Mouse (Mus musculus) cerebellum, adult 11-12 months (tissue): ENCODE data around the gene Txlng.
"Not testable (repeated sequence)": the region's sequence is repeated elsewhere in the genome, so short reads cannot be mapped to it uniquely, and the experiment has no call there.

Source experiments
- DNase-seq: peaks from one replicate; pipeline ENCODE4 v3.0.0; 2022

Gene Txlng

GRCm38 (mm10) chrX:162829203-162829708 lies at the start of gene Txlng:
TSS of gene Txlng (minus strand) at chrX:162829454.
- DNase-seq = peak; percentile 98

- no peak for DNase-seq
Measured at GRCm38 (mm10) chrX:162878236-162878635, 49.0 kb upstream of the Txlng start.

DNA sequence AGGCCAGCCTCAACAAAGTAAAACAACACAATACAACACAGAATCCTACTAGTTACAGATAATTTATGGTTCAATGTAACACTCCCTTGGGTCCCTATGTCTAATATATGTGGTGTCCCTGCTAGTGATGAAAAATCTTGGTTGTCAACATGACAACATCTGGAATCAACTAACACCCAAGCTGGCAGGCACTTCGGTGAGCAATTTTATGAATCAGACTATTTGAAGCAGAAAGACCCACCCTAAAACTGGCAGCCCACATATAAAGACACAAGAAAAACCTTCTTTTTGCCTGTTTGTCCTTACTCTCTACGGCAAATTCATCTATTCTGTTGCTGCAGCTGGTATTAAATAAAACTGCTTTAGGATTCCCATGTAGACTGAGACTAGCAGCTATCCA lies 44.5 kb upstream of the Txlng start:
- no peak for DNase-seq

- no peak for DNase-seq
Measured at GRCm38 (mm10) chrX:162871734-162872517, 42.7 kb upstream of the Txlng start.

DNA sequence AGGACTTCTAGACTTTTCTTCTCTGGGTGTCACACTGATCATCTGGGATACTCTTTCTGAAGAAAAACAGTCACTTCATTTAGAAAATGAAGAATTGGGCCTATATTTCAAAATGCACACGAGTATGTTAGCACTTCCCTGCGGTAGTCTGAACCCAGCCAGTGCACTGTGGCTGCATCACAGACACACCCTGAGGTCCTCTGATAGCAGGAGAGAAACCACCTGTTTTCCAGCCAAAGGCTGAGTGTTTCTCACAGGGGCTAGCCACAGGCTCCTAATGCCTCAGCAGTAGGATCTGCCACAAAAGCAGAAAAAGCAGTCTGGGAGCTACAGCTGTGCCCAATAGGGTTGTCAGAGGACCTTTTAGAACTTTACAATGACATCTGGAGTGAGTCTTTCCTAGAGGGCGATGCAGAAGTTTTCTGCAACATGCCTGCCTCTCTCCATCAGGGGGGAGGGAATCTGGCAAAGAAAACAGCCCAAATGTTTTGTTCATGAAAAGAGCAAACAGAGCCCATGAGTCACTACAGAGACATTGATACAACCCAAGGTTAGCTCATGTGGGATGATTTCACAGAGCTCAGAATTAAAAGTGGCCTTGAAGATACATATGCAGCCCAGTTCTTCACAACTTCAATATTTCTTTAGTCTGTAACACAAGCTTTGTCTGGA lies 39.2 kb upstream of the Txlng start:
- no peak for DNase-seq

- DNase-seq = no peak
Measured at GRCm38 (mm10) chrX:162848682-162849081, 19.4 kb upstream of the Txlng start.

- DNase-seq = no peak
Measured at GRCm38 (mm10) chrX:162845531-162845930, 16.3 kb upstream of the Txlng start.

DNA sequence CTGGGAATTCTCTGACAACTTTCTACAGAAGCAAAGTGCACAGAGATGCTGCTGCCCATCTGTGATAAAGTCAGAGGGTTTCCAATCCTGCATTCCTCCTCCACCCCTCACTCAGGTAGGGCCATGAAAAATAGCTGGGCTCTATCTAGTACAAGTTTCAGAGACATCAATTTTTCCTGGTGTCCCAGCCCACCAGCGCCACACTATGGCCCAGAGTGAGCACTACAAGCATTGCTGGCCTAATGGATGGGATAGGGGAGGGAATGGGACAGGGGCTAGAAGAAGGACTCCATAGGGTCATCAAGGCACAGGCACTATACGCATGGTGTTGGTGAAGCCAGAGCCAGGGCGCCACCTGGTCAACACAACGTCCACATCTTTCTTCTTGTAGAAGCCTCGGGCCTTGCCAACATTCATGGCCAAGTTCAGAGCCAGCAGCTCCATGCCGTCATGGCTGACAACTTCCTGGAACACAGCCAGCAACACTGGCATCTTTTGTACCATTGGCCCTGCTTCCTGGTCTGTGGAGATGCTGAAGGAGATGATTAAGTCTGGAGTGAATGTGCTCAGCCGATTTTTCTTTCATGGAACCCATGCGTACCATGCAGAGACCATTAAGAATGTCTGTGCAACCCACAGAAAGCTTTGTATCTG lies 15.3 kb upstream of the Txlng start:
- DNase-seq = no peak

DNA sequence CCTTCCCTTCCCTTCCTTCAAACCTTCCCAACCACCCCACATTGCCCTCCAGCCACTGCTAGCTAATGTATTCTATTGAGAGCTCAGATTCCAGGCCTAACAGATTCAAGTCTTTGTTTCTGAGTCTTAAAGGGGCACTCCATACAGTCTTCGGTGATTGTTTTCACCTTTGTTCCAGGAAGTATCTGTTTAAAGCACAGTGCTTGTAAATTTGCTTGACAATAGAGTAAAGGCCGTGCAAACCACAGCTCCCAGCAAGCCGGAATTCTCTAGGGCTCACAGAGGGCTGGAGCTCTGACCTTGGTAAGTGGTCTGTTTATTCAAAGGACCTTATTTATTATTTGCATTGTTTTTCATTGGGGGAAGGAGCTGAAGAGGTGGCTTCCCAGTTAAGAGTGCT lies 2.8 kb upstream of the Txlng start:
- DNase-seq = no peak

GRCm38 (mm10) chrX:162831542-162831941 lies 2.3 kb upstream of the Txlng start:
- no peak for DNase-seq

GRCm38 (mm10) chrX:162831036-162831435 lies 1.8 kb upstream of the Txlng start:
- no peak for DNase-seq

GRCm38 (mm10) chrX:162830313-162830712 lies 1.1 kb upstream of the Txlng start:
- not testable (repeated sequence) for DNase-seq

GRCm38 (mm10) chrX:162829741-162830140 lies 487 bp upstream of the Txlng start:
- DNase-seq = no peak

GRCm38 (mm10) chrX:162828783-162829182 lies 471 bp downstream of the Txlng start:
- no peak for DNase-seq

- DNase-seq = no peak
Measured at GRCm38 (mm10) chrX:162828016-162828415, 1.2 kb downstream of the Txlng start.

DNA sequence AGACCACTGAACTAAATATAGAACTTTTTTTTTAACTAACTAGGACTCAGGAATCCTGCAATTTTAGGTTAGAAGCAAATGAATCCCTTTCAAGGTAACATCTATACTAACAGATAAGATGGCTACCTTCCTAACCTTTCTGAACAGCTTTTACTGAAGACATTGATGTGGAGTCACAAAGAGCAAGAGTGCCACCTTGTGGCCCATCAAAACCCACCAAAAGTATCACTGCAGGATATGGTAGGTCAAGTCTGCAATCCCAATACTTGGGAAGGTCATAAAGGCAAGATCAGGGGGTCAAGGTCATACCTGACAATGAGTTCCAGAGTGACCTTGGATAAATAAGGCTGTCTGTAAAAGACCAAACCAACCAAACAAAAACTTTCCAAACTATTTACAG lies 28.9 kb downstream of the Txlng start:
- DNase-seq = peak; percentile 24

GRCm38 (mm10) chrX:162791392-162791791 lies 37.9 kb downstream of the Txlng start:
- not testable (repeated sequence) for DNase-seq

GRCm38 (mm10) chrX:162788372-162788771 lies 40.9 kb downstream of the Txlng start:
- DNase-seq = no peak

- DNase-seq = no peak
Measured at GRCm38 (mm10) chrX:162770726-162771125, 58.5 kb downstream of the Txlng start.

- no peak for DNase-seq
Measured at GRCm38 (mm10) chrX:162761716-162762395, 67.4 kb downstream of the Txlng start.

DNA sequence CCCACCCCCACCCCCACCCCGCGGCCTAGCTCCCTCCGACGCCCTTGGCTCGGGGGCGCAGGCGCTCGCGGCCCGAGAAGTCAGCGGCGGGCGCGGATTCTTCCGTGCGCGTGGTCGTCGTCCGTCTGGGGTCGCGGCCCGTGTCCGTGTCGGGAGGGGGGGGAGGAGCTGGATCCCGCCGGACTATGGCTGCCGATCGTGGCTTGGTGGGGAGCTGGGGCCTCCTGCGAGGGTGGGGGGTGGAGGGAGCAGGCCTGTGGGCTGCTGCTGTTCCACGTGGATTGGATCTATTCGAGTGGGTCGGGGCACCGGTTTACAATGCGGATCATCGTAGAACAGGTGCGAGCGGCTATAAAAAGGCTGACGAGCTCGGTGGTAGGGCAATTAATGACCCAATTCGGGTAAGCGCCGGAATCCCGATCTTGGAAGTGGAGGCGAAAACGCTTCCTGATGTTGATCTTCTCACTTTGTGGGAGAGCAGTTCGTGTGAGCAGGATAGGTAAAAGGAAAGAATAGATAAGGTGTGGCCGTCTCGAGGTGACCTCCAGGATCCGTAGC lies 68.2 kb downstream of the Txlng start:
- peak; percentile 38 for DNase-seq

DNA sequence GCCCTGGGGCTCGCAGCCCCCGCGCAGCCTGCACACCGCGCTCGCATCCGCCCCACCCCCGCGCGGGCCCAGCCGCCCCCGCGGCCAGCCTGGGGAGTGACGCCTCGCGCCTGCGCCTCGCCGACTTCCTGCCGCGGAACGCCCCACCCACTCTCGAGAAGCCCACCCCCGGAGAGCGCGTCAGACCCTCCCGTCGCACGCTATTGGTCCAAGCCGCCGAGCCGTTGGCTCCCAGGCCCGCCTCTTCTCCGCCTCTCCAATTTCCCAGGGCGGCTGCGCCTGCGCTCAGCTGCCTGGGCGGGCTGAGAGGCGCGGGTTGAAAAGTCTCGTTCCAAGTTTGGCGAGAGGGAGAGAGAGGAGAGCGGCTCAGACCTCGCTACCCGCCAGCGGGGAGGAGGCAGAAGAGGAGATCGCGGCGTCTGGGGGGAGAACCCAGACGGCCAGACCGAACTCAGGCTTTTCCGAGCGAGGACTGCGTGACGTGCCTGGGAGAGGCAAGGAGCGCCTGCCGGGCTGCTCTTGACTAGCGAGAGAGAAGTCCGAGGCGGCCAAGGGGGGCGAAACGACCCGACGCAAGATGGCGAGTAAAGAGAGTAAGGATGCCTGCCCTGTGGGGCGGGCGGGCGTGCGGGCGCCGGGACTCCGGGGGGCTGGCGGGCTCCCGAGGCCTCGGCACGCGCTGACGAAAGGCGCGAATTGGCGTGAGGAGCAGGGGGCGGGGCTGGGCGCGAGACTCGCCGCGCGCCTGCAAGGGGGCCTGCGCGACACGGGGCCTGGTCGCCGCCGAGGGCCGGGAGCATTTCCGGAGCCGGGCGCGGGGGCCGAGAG lies 68.9 kb downstream of the Txlng start, which contains the start of gene Rbbp7:
TSS of gene Rbbp7 (plus strand) at position 288 of the 828 bp plus-strand sequence.
- peak; percentile 94 for DNase-seq
